Mouse (Mus musculus): ENCODE data around the gene N6amt1. TPM values are rescaled to one million over a fixed set of nuclear protein-coding genes. Genes with fewer than 3 reads are reported as not detected.

Gene N6amt1
- polyA plus RNA-seq (2016; fragmentation: Nextera tagmentation; extraction: Ambion mirVana): 10.2 and 10.3 TPM in 2 replicates

DNA sequence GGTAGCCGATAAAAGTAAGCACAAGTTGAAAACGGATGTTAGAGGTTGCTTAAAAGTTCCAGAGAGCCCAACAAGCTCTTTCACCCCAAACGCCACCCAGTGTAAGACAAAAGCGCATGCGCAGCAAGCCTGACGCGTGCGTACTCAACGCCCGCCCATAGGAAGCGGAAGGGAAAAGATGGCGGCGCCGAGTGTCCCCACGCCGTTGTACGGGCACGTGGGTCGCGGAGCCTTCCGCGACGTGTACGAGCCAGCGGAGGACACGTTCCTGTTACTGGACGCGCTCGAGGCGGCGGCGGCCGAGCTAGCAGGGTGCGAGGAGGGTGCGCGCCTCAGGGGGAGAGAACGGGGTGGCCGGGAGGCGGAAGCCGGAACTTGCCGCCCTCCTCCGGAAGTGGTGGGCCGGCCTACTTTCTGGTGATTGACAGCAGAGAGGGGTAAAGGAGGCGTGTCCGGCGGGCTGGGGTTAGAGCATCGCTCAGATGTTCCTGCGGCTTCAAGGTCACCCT, at the start of gene N6amt1:
Gene N6amt1 (plus strand): TSS at position 111 of the 509 bp plus-strand sequence.
- peak; percentile 99 for ATAC-seq
- peak within 1 kb of the TSS; percentile 87 for H3K4me3 ChIP-seq
- no peaks in the 10 kb centered on the region for H3K9me3 ChIP-seq (replicated peaks)
- WGBS (ENCODE audit: insufficient replicate concordance): 0% methylated on average over 48 of the region's 48 CpGs
- peaks cover 26% of the 10 kb centered on the region for H3K36me3 ChIP-seq
- peak within 1 kb of the TSS; percentile 82 for H3K27ac ChIP-seq
- peaks cover 7% of the 10 kb centered on the region for H3K4me1 ChIP-seq
- peak within 1 kb of the TSS; percentile 78 for H3K9ac ChIP-seq
- H3K27me3 ChIP-seq (replicated peaks): no peaks in the 10 kb centered on the region; the same call in 1 of the 2 replicates
- peak within 1 kb of the TSS; percentile 70 for H3K4me2 ChIP-seq

DNA sequence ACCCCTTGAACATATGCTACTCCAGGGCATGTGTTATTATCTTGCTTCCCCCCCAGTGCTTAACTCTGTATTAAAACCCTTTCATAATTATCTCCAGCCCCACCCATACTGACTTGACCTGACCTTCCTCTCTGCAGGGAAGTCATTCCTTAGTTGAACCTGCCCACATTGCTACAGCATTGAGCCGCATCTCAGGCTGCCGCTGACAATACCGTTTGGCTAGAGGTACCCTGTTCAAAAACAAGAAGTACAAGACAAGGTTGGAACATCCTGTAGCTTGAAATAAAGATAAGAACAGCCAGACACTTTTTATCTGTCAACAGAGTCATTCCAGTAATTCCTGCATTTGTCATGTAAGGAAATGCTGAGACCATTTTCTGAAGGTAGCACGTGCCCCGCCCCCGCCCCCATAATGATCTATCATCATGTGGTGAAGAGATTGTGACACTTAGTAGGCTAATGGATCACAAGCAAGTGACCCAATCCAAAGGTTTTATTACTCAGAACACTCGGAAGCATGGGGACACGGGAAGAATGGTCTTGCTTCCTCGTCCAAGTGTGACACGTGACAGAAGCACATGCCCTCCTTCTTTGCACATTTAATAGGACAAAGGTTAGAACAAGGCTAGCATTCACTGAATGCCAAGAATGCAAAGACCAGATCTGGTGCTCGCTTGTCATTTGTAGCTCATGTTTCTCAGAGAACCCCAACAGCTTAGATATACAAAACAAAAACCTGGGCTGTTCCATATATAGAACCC, 48.6 kb upstream of the N6amt1 start:
- no peak for ATAC-seq
- WGBS (ENCODE audit: insufficient replicate concordance): 61% methylated on average over 11 of the region's 11 CpGs

DNA sequence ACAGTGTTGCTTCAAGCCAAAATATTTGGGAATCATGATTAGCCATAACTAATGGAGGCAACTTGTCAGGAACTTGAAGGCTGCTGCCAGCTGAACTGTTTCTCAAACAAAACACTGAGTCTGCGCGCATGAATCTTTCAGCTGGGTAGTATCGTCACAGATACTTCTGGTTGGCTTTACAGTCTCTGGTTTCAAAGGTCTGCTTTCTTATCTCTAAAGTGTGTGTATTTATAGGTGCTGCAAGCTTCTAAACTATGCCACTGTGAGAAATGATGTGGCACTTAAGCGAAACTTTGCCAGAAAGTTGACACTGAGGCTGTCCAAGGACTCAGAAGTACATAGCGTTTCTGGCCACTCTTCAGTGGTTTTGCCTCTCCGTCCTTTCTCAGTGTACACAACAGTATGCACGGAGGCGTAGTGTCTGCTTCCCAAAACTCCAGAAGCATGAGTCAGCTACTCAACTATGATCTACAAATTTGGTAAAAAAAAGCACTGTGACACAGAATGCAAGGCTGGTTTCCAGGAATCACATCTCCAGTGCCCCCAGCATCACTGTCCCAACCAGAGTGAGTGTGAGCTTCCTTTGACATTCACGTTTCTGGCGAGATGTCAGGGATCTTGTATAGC, 46.8 kb upstream of the N6amt1 start:
- no peak overlapping the region for H3K4me3 ChIP-seq
- H3K9ac ChIP-seq: no peak overlapping the region
- H3K4me1 ChIP-seq: no peaks in the 10 kb centered on the region
- H3K4me2 ChIP-seq: no peak overlapping the region
- no peaks in the 10 kb centered on the region for H3K27me3 ChIP-seq (replicated peaks)
- no peaks in the 10 kb centered on the region for H3K9me3 ChIP-seq (replicated peaks)
- WGBS (ENCODE audit: insufficient replicate concordance): 61% methylated on average over 10 of the region's 10 CpGs
- no peaks in the 10 kb centered on the region for H3K36me3 ChIP-seq
- no peak for ATAC-seq
- no peak overlapping the region for H3K27ac ChIP-seq

More for the DNA sequence above, 48.6 kb upstream of the N6amt1 start:
- Histone ChIP-seq H3K27ac (no peak overlapping the region), H3K4me3 (no peak overlapping the region), H3K27me3 (replicated peaks) (no peaks in the 10 kb centered on the region), H3K9me3 (replicated peaks) (no peaks in the 10 kb centered on the region), H3K9ac (no peak overlapping the region), H3K36me3 (no peaks in the 10 kb centered on the region), H3K4me1 (no peaks in the 10 kb centered on the region), H3K4me2 (no peak overlapping the region)

DNA sequence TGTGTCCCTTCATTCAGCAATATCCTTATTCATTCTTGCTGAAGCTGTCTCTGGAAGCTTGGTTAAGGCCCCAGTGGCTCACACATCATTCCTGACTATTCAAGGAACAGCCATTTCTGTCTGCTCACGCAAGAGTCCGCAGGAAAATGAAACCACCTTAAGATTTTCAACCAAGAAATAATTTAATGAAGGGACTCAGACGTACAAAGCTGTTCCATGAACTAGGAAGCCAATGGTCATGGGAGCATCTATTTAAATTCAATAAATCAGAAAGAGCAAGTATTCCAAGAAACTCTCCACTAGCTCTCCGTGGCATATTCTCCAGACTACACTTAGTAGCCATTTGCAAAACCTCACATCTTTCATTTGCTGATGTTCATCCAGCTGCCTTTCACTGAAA, 43.3 kb upstream of the N6amt1 start:
- Histone ChIP-seq H3K36me3 (no peaks in the 10 kb centered on the region), H3K4me3 (no peak overlapping the region), H3K27ac (no peak overlapping the region), H3K9ac (no peak overlapping the region), H3K9me3 (replicated peaks) (no peaks in the 10 kb centered on the region), H3K4me2 (no peak overlapping the region), H3K4me1 (no peaks in the 10 kb centered on the region), H3K27me3 (replicated peaks) (no peaks in the 10 kb centered on the region)
- 68% methylated on average over 4 of the region's 4 CpGs for WGBS (ENCODE audit: insufficient replicate concordance)
- ATAC-seq: no peak

DNA sequence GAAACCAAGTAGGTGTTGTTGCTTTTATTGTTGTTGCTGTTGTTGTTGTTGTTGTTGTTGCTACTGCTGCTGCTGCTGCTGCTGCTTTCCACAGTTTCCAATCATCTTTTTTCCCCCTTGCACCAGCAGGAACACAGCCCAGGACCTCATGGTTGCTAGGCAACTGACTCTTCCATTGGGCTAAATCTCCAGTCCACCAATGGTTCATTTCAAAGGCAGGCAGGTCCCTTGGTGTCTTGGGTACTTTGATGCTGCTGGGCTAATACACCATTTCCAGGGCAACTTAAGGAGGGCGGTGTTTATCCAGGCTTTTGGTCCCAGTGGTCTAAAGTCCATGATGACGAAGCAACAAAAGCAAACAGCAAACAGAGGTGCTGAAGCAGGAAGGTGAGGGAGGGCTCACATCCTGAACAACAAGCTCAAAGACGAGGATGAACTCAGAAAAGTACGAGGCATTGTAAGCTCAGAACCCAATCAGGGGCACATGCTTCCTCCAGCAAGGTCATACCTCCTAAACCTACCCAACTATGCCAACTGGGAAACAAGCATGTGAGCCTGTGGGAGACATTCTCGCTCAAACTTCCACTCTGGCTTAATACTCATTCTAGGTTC, 35.7 kb upstream of the N6amt1 start:
- H3K36me3 ChIP-seq: no peaks in the 10 kb centered on the region
- no peaks in the 10 kb centered on the region for H3K27me3 ChIP-seq (replicated peaks)
- no peak overlapping the region for H3K4me2 ChIP-seq
- no peak overlapping the region for H3K4me3 ChIP-seq
- WGBS (ENCODE audit: insufficient replicate concordance): 56% methylated on average over 5 of the region's 5 CpGs
- H3K9me3 ChIP-seq (replicated peaks): no peaks in the 10 kb centered on the region
- H3K9ac ChIP-seq: no peak overlapping the region
- H3K4me1 ChIP-seq: no peaks in the 10 kb centered on the region
- H3K27ac ChIP-seq: no peak overlapping the region
- ATAC-seq: no peak

DNA sequence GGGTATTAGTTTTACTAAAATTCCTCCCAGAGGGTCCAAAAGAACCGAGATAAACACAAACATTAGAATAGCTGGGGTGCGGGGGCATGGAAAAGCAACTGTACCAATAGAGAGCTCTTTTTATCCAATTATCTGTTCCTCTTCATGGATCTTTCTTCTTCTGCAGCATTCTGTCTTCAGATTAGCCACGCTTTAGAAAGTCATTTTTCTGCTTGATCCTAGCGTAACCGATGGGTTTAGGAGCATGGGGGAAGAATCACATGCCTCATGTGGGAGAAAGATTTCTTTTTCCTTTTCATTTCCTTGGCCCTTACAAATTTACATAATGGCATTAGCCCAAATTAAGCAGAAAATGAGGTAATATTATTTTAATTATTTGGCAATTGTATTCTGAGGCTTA, 35.0 kb upstream of the N6amt1 start:
- H3K9ac ChIP-seq: no peak overlapping the region
- H3K4me3 ChIP-seq: no peak overlapping the region
- no peaks in the 10 kb centered on the region for H3K9me3 ChIP-seq (replicated peaks)
- H3K4me2 ChIP-seq: no peak overlapping the region
- 79% methylated on average over 5 of the region's 5 CpGs for whole genome bisulfite sequencing (ENCODE audit: insufficient replicate concordance)
- no peak for ATAC-seq
- no peaks in the 10 kb centered on the region for H3K27me3 ChIP-seq (replicated peaks)
- H3K36me3 ChIP-seq: no peaks in the 10 kb centered on the region
- no peak overlapping the region for H3K27ac ChIP-seq
- H3K4me1 ChIP-seq: no peaks in the 10 kb centered on the region

DNA sequence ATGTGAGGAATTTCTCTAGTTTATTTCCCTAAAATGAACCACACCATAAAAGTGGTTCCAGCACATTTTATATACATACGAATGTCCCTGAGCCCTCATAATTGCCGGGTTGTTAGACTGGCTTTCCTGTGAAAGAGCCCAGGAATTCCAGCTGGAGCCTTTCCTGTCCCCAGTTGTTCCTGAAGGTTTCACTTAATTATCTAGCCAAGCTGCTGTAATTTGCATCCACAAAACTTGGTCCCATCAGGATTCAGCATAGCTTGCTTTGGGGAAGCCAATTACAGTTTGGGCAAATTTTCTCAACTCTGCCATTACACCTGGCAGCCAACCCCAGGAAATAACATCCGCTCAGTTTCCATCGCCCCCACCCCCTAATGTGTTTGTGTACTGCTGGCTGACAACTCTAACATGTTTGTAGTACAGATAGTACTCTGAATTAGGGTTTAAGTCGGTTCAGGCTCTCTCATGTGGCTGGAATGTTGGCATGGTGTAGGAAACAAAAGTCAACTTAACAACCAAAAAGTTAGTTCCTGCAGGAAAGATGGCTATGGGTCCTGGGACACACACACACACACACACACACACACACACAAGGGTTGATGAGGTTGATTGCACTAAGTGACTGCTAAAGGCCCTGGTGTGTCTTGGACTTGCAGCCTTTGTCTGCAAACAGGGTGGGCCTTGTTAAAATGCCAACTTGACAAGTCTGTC, 34.3 kb upstream of the N6amt1 start:
- Histone ChIP-seq H3K9ac (no peak overlapping the region), H3K4me3 (no peak overlapping the region), H3K9me3 (replicated peaks) (no peaks in the 10 kb centered on the region), H3K4me2 (no peak overlapping the region), H3K27ac (no peak overlapping the region), H3K36me3 (no peaks in the 10 kb centered on the region), H3K4me1 (no peaks in the 10 kb centered on the region), H3K27me3 (replicated peaks) (no peaks in the 10 kb centered on the region)
- ATAC-seq: no peak
- 61% methylated on average over 5 of the region's 5 CpGs for WGBS (ENCODE audit: insufficient replicate concordance)

DNA sequence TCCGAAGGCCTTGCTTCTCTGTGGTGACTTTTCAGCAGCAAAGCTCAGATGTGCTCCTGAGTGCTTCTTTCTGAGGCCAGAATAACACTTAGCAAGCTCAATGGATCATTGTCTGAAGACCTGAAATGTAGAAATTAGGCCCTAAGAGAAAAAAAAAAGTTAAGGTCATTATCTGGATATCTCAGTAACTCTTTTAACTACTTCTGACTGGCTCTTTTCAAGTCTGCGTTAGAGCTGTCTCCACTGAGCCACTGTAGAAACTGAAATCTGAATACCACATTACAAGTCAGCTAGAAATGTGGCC, 33.8 kb upstream of the N6amt1 start:
- H3K27ac ChIP-seq: no peak overlapping the region
- H3K9me3 ChIP-seq (replicated peaks): no peaks in the 10 kb centered on the region
- no peak for ATAC-seq
- H3K4me1 ChIP-seq: no peaks in the 10 kb centered on the region
- no peak overlapping the region for H3K9ac ChIP-seq
- no peak overlapping the region for H3K4me2 ChIP-seq
- 61% methylated on average over 2 of the region's 2 CpGs for WGBS (ENCODE audit: insufficient replicate concordance)
- no peak overlapping the region for H3K4me3 ChIP-seq
- H3K27me3 ChIP-seq (replicated peaks): no peaks in the 10 kb centered on the region
- H3K36me3 ChIP-seq: no peaks in the 10 kb centered on the region

DNA sequence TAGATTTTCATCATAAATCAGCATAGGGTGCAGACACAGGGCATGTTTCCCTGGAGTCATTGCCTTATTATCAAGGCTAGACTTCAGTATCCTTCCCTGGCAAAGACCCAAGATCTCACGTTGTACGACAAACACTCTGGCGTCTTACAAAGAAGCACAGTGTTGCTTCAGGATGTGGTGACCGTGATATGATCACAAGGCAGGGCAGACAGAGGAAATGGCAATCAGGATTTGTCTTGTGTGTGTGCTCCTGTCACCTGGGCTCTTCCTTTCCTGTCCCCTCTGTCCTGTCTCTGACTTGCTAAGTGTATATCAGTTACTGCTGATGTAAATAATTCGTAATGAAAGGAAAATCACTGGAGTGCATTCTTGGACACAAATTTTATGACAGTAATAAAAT, 29.4 kb upstream of the N6amt1 start:
- Histone ChIP-seq H3K27me3 (replicated peaks) (no peaks in the 10 kb centered on the region), H3K9me3 (replicated peaks) (no peaks in the 10 kb centered on the region), H3K4me3 (no peak overlapping the region), H3K4me2 (no peak overlapping the region), H3K4me1 (no peaks in the 10 kb centered on the region), H3K27ac (no peak overlapping the region), H3K9ac (no peak overlapping the region), H3K36me3 (no peaks in the 10 kb centered on the region)
- WGBS (ENCODE audit: insufficient replicate concordance): 30% methylated on average over 5 of the region's 5 CpGs
- no peak for ATAC-seq

DNA sequence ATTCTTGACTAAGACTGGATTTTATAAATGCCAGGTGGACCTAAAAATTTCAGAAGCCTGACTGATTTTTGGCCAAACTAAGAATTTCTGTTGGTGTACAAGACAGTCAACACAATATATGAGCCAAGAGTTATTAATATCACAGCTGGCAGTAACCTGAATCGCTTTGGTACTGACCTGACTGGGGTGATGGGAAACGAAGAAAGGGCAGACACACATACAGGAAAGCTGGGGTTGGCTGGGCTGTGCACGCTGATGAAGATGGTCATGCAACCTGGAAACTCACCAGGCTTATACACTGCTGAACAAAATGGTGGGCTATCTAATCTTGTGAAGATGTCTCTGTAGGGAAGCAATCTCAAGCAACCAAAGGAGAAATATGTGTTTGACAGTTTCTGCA, 24.0 kb upstream of the N6amt1 start:
- no peak for ATAC-seq
- no peak overlapping the region for H3K9ac ChIP-seq
- no peak overlapping the region for H3K4me3 ChIP-seq
- 61% methylated on average over 3 of the region's 3 CpGs for WGBS (ENCODE audit: insufficient replicate concordance)
- H3K4me2 ChIP-seq: no peak overlapping the region
- no peaks in the 10 kb centered on the region for H3K4me1 ChIP-seq
- H3K27me3 ChIP-seq (replicated peaks): no peaks in the 10 kb centered on the region
- H3K27ac ChIP-seq: no peak overlapping the region
- no peaks in the 10 kb centered on the region for H3K36me3 ChIP-seq
- no peaks in the 10 kb centered on the region for H3K9me3 ChIP-seq (replicated peaks)

DNA sequence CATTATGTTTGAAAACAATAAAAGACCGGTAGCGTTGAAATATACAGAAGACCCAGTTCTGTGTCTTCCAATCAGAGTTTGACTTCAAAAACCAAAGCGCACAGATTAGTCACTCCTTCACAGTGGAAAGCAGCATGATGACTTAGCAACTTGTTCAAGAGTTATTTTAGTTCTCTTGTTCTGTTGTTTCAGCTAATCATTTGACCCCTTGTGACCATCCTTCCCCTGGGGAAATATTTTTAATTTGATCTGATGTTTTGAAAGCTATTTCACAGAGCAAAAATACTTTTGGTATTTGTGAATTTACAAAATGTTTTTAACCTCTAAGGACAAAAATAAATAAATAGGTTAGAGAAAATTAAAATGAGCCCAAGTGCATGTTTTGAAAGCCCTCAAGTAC, 19.2 kb upstream of the N6amt1 start:
- H3K27me3 ChIP-seq (replicated peaks): no peaks in the 10 kb centered on the region

DNA sequence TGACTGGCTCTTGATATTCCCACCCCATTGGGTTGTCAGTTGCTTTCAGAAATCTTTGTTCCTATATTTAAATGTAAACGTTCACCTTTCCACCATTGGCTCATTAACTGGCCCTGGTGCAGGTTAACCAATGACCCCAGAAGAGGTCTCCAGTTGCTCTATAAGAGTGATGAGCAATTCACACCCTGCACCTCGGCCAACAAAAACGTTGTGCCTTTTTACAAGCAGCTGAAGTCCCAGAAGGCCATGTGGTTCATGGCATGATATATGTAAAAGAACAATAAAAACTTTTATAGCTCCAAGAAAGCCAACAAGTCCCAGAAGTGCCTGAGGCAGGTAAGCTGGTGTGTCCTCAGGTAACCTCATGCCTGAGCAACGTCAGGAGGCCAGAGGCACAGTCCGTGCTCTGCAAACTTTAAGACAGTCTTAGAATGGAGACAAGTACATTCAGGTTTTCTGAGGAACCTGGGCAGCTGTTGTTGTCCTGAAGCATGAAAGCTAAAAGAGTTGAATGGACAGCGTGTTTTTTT, 12.9 kb upstream of the N6amt1 start:
- Histone ChIP-seq H3K4me2 (no peak overlapping the region), H3K27ac (no peak overlapping the region), H3K4me3 (no peak overlapping the region), H3K4me1 (no peaks in the 10 kb centered on the region), H3K9ac (no peak overlapping the region), H3K9me3 (replicated peaks) (no peaks in the 10 kb centered on the region), H3K27me3 (replicated peaks) (no peaks in the 10 kb centered on the region), H3K36me3 (no peaks in the 10 kb centered on the region)
- ATAC-seq: no peak
- 68% methylated on average over 6 of the region's 6 CpGs for WGBS (ENCODE audit: insufficient replicate concordance)

More for the DNA sequence above, 19.2 kb upstream of the N6amt1 start:
- H3K36me3 ChIP-seq: no peaks in the 10 kb centered on the region
- no peak overlapping the region for H3K9ac ChIP-seq
- no peaks in the 10 kb centered on the region for H3K9me3 ChIP-seq (replicated peaks)
- no peak for ATAC-seq
- no peaks in the 10 kb centered on the region for H3K4me1 ChIP-seq
- H3K4me2 ChIP-seq: no peak overlapping the region
- no peak overlapping the region for H3K27ac ChIP-seq
- no peak overlapping the region for H3K4me3 ChIP-seq
- 73% methylated on average over 3 of the region's 3 CpGs for WGBS (ENCODE audit: insufficient replicate concordance)

All from liver, embryonic 12.5 days (tissue).